Mouse (Mus musculus) E14TG2a.4 (cell line): ENCODE measurements around the gene Pdpk1.

ENCODE experiments used
- H3K27me3 ChIP-seq: 2 replicates; pipeline ENCODE4 v1.6.1; 2014; ENCODE audit warnings: low read length, control low read depth; ENCODE audit not compliant: insufficient read depth
- H3K36me3 ChIP-seq: 2 replicates; pipeline ENCODE4 v1.6.1; 2014; ENCODE audit warnings: low read length, control low read depth; ENCODE audit not compliant: insufficient read depth
- H3K4me1 ChIP-seq: replicated peaks from 2 replicates; pipeline ENCODE4 v1.6.1; 2014; ENCODE audit warnings: low read depth, low read length, control low read depth
- H3K4me3 ChIP-seq: replicated peaks from 2 replicates; pipeline ENCODE4 v1.5.1; 2014; ENCODE audit warnings: mild to moderate bottlenecking, low read length
- H3K9me3 ChIP-seq: 2 replicates; pipeline ENCODE4 v1.6.1; 2014; ENCODE audit warnings: low read length, control low read depth
- CTCF ChIP-seq: conservative IDR thresholded peaks from 2 replicates; pipeline ENCODE4 v1.5.1; 2014; ENCODE audit warnings: low read length
- NANOG ChIP-seq: IDR thresholded peaks from 2 replicates; pipeline ENCODE4 v1.6.1; 2014; ENCODE audit warnings: borderline replicate concordance, low read length, mixed read lengths
- POU5F1 ChIP-seq: IDR thresholded peaks from 2 replicates; pipeline ENCODE4 v1.6.1; 2014; ENCODE audit warnings: low read length, borderline replicate concordance

Pdpk1 gene

GRCm38 (mm10) chr17:24157121-24157520 is 6.4 kb upstream of the Pdpk1 start:
- Histone ChIP-seq H3K27me3 (no peaks in the 10 kb centered on the region), H3K4me1 (peaks cover 68% of the 10 kb centered on the region), H3K9me3 (no peaks in the 10 kb centered on the region), H3K4me3 (no peak overlapping the region), H3K36me3 (peaks cover 76% of the 10 kb centered on the region)
- no peak for TF ChIP-seq CTCF
- TF ChIP-seq POU5F1: no peak
- TF ChIP-seq NANOG: no peak

GRCm38 (mm10) chr17:24156394-24156793 is 5.7 kb upstream of the Pdpk1 start:
- TF ChIP-seq NANOG: no peak
- no peak for TF ChIP-seq POU5F1
- no peak for TF ChIP-seq CTCF
- Histone ChIP-seq H3K36me3 (peaks cover 68% of the 10 kb centered on the region), H3K9me3 (no peaks in the 10 kb centered on the region), H3K4me3 (no peak overlapping the region), H3K27me3 (no peaks in the 10 kb centered on the region), H3K4me1 (peaks cover 61% of the 10 kb centered on the region)

- TF ChIP-seq NANOG (no peak), CTCF (no peak), POU5F1 (no peak)
- Histone ChIP-seq H3K9me3 (no peaks in the 10 kb centered on the region), H3K27me3 (no peaks in the 10 kb centered on the region), H3K4me3 (no peak overlapping the region), H3K36me3 (peaks cover 62% of the 10 kb centered on the region), H3K4me1 (peaks cover 61% of the 10 kb centered on the region)
Measured at GRCm38 (mm10) chr17:24155742-24156141, 5.0 kb upstream of the Pdpk1 start.

- no peak for TF ChIP-seq NANOG
- no peak for TF ChIP-seq CTCF
- no peak for TF ChIP-seq POU5F1
- H3K4me3 ChIP-seq: no peak overlapping the region
- H3K4me1 ChIP-seq: peaks cover 56% of the 10 kb centered on the region
- H3K9me3 ChIP-seq: no peaks in the 10 kb centered on the region
- peaks cover 53% of the 10 kb centered on the region for H3K36me3 ChIP-seq
- H3K27me3 ChIP-seq: no peaks in the 10 kb centered on the region
Measured at GRCm38 (mm10) chr17:24154463-24154862, 3.7 kb upstream of the Pdpk1 start.

- TF ChIP-seq POU5F1 (no peak), CTCF (peak; percentile 66)
- peaks cover 36% of the 10 kb centered on the region for H3K36me3 ChIP-seq
Measured at GRCm38 (mm10) chr17:24151890-24152563, 1.3 kb upstream of the Pdpk1 start.

GRCm38 (mm10) chr17:24151382-24151781 is 658 bp upstream of the Pdpk1 start:
- H3K4me3 ChIP-seq: peak overlapping the region; percentile 75
- TF ChIP-seq CTCF: no peak
- no peak for TF ChIP-seq NANOG
- no peak for TF ChIP-seq POU5F1
- H3K27me3 ChIP-seq: no peaks in the 10 kb centered on the region
- H3K36me3 ChIP-seq: peaks cover 30% of the 10 kb centered on the region
- H3K4me1 ChIP-seq: peaks cover 40% of the 10 kb centered on the region
- no peaks in the 10 kb centered on the region for H3K9me3 ChIP-seq

More at GRCm38 (mm10) chr17:24151890-24152563, 1.3 kb upstream of the Pdpk1 start:
- peaks cover 40% of the 10 kb centered on the region for H3K4me1 ChIP-seq
- no peaks in the 10 kb centered on the region for H3K27me3 ChIP-seq
- H3K9me3 ChIP-seq: no peaks in the 10 kb centered on the region
- H3K4me3 ChIP-seq: peak overlapping the region; percentile 75

- Histone ChIP-seq H3K4me3 (no peak overlapping the region), H3K27me3 (no peaks in the 10 kb centered on the region)
- no peak for TF ChIP-seq NANOG
- no peak for TF ChIP-seq CTCF
- TF ChIP-seq POU5F1: no peak
Measured at GRCm38 (mm10) chr17:24149421-24149820, 1.3 kb downstream of the Pdpk1 start.

GRCm38 (mm10) chr17:24142897-24143296 is 7.8 kb downstream of the Pdpk1 start:
- H3K36me3 ChIP-seq: peaks cover 12% of the 10 kb centered on the region
- TF ChIP-seq POU5F1 (no peak), NANOG (no peak), CTCF (no peak)
- peaks cover 35% of the 10 kb centered on the region for H3K4me1 ChIP-seq
- no peak overlapping the region for H3K4me3 ChIP-seq
- no peaks in the 10 kb centered on the region for H3K27me3 ChIP-seq
- no peaks in the 10 kb centered on the region for H3K9me3 ChIP-seq

More at GRCm38 (mm10) chr17:24149421-24149820, 1.3 kb downstream of the Pdpk1 start:
- Histone ChIP-seq H3K4me1 (peaks cover 30% of the 10 kb centered on the region), H3K36me3 (peaks cover 10% of the 10 kb centered on the region), H3K9me3 (no peaks in the 10 kb centered on the region)

- TF ChIP-seq CTCF (no peak), NANOG (no peak)
- H3K4me3 ChIP-seq: peak overlapping the region; percentile 93
- H3K4me1 ChIP-seq: peaks cover 49% of the 10 kb centered on the region
- peaks cover 19% of the 10 kb centered on the region for H3K36me3 ChIP-seq
- H3K27me3 ChIP-seq: no peaks in the 10 kb centered on the region
- no peaks in the 10 kb centered on the region for H3K9me3 ChIP-seq
Measured at GRCm38 (mm10) chr17:24141425-24141920, 9.3 kb downstream of the Pdpk1 start.
